Mouse (Mus musculus): ENCODE results near the gene Zdhhc1. TPM values are rescaled to one million over a fixed set of nuclear protein-coding genes. Genes with fewer than 3 reads are reported as not detected.

Gene Zdhhc1
- total RNA-seq, 2 experiments from 2014 or later: 16.6 to 21.3 TPM

- intact Hi-C loops (cut with DNase I): no loop called here
- DNase-seq: peak; percentile 74
Measured at GRCm38 (mm10) chr8:105518436-105519313, 22.0 kb upstream of the Zdhhc1 start, which contains the start of gene Hsd11b2. Gene Hsd11b2, plus strand, starts transcription at chr8:105518755.

DNA sequence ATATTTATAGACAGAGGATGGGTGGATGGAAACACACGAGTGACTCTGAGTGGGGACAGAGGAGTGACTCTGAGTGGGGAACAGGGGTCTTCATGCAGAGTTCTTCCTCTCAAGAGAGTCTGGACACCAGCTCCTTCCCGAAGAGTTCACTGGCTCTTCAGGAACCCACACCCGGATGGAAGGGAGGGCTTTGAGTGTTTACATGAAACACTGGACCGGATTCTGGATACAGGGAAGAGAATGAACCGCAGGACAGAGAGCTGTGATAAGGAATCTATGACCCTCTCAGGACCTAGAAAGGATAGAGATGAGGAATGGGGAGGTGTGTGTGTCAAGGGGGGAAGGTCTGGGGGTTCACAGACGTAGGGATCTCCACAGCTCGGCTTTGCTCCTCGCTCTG lies 20.6 kb upstream of the Zdhhc1 start:
- intact Hi-C loops (cut with DNase I): no loop called here
- DNase-seq: no peak

- intact Hi-C loops (cut with DNase I): no loop called here
- peak; percentile 86 for DNase-seq
Measured at GRCm38 (mm10) chr8:105516018-105516645, 19.4 kb upstream of the Zdhhc1 start.

- intact Hi-C loops (cut with DNase I): no loop called here
- DNase-seq: no peak
Measured at GRCm38 (mm10) chr8:105514656-105515055, 18.0 kb upstream of the Zdhhc1 start.

DNA sequence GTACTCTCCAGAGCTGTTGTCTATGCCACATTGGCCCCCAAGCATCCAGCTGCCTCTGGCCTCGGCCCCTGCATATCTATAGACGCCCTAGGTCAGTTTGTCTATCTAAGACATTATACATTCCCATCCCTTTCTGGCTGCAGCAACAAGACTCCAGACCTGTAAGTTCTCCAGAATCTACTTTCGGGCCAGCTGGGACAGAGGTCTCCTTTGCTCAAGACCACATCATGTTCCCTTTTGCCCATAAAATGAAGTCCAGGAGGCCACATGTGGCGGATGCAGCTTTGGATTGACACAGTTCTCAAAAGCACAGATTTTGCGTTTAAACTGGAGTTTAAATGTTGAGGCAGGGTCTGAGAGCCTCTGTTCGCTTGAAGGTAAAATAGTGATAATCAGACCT lies 17.5 kb upstream of the Zdhhc1 start:
- no peak for DNase-seq
- intact Hi-C loops (cut with DNase I): no loop called here

DNA sequence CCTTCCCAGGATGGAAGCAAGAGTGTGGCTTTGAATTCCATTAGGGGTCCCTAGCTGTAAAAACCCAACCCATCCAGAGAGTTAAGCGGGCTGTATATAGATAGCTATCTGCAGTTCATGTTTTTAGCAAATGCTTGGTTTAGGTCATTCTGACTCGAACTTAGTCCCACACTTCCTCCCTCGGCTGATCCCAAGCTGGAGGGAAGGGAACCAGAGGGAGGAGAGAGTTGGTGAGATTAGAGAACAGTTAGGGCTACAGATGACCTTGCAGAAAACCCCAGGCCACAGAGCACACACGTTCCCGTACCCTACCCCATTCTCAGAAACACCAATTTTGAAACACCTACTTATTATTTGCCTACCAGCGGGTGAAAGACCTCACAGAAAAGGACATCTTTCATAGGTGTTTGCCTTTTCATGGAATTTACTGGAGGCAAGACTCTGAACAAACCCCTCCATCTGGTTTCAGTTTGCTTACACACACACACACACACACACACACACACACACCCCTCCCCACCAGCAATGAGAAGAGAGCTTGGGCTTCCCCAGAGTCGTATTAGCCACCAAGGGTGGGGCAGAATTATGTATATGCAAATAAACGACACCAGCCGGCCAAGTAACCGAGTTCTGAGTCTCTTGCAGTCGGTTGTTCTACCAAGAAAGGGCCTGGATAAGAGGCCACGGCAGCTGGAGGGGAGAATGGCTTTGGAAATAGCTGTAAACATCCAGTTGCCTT lies 13.5 kb upstream of the Zdhhc1 start:
- intact Hi-C loops (cut with DNase I): no loop called here
- DNase-seq: no peak

GRCm38 (mm10) chr8:105508758-105509157 lies 12.1 kb upstream of the Zdhhc1 start:
- intact Hi-C loops (cut with DNase I): no loop called here
- DNase-seq: no peak

DNA sequence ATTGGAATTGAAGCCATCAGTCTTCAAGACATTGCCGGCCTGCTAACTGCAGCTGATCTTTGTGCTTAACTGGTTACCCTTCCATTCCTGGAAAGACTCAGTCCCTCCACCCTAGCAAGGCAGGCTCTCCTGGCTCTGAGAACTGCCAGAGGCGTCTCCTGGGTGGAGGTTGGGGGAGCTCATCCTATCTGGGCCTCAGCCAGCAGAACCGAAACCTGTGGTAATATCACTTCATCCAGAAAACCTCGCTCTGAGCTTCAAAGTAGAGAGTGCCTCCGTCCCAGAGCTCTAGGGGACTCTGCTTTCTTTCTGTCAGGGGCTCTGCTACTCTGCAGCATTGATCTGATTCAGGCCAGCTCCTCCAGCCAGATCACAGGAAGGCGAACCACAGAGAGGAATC lies 10.3 kb upstream of the Zdhhc1 start:
- intact Hi-C loops (cut with DNase I): no loop called here

GRCm38 (mm10) chr8:105504617-105505016 lies 7.9 kb upstream of the Zdhhc1 start:
- intact Hi-C loops (cut with DNase I): no loop called here
- DNase-seq: no peak

More for the DNA sequence above, 10.3 kb upstream of the Zdhhc1 start:
- no peak for DNase-seq

DNA sequence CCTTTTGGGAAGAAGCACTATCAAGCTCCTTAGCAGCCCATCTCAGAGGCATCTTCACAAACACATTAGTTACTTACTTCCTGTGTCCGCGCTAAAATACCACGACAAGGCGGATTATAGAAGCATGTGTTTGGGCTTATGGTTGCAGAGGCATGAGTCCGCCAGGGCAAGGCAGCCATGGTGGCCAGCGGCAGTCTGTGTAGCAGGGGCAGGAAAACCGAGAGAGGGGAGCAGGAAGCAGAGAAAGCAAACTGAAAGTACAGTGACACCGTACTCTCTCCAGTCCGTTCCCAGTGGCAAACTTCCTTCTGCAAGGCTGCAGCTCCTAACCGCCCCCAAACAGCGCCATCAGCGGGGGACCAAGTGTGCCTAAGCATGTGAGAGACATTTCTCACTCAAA lies 3.1 kb upstream of the Zdhhc1 start:
- intact Hi-C loops (cut with DNase I): no loop called here
- no peak for DNase-seq

GRCm38 (mm10) chr8:105495350-105496302 lies 1.1 kb downstream of the Zdhhc1 start:
- DNase-seq: no peak

GRCm38 (mm10) chr8:105494566-105494965 lies 2.1 kb downstream of the Zdhhc1 start:
- no peak for DNase-seq
- intact Hi-C loops (cut with DNase I): no loop called here

More at GRCm38 (mm10) chr8:105495350-105496302, 1.1 kb downstream of the Zdhhc1 start:
- intact Hi-C loops (cut with DNase I): no loop called here

DNA sequence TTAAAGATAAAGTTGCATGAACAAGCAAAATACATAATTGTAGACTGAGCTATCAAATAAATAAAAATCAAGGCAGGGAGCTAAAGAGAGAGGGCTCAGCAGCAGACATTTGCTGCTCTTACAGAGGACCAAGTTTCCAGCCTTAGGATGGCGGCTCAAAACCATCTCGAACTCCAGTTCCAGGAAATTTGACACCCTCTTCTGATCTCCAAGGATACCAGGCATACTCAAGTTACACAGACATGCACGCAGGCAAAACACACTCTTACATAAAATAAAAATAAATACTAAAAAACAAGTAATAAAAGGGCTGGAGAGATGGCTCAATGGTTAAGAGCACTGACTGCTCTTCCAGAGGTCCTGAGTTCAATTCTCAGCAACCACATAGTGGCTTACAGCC lies 3.2 kb downstream of the Zdhhc1 start:
- DNase-seq: no peak
- intact Hi-C loops (cut with DNase I): no loop called here

- DNase-seq: no peak
- intact Hi-C loops (cut with DNase I): no loop called here
Measured at GRCm38 (mm10) chr8:105489281-105489680, 7.4 kb downstream of the Zdhhc1 start.

DNA sequence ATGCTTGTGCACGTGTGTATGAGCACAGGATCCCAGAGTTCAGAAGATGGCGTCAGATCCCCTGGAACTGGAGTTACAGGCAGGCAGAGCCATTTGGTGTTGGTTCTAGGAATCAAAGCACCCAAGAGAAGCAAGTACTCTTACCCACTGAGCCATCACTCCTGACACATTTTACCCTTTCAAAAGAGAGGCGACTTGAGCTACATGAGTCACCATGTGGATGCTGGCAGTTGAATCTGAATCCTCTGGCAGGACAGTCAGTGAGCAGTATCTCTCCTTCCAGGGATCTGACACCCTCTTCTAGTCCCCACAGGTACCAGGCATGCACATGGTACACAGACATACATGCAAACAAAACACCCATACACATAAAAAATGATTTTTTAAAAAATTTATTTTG lies 8.6 kb downstream of the Zdhhc1 start:
- intact Hi-C loops (cut with DNase I): no loop called here

GRCm38 (mm10) chr8:105484392-105484791 lies 12.3 kb downstream of the Zdhhc1 start:
- DNase-seq: peak; percentile 80
- intact Hi-C loops (cut with DNase I): no loop called here

More for the DNA sequence above, 8.6 kb downstream of the Zdhhc1 start:
- no peak for DNase-seq

DNA sequence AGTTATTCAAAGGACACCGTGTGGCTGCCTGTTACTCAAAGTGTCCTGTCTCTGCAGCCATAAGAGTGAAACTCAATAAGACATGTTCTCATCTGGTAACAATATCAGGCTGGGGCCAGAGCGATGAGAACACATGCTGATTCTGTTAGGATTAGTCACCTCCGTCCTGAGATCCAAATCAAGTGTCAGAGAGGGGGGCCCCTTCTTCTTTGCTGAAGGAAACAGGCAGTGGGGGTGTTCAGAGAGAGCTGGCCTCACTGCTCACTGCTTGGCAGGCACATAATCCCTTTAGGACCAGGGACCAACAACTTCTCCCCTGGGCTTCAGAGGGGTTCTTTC lies 12.7 kb downstream of the Zdhhc1 start:
- DNase-seq: no peak
- intact Hi-C loops (cut with DNase I): no loop called here

DNA sequence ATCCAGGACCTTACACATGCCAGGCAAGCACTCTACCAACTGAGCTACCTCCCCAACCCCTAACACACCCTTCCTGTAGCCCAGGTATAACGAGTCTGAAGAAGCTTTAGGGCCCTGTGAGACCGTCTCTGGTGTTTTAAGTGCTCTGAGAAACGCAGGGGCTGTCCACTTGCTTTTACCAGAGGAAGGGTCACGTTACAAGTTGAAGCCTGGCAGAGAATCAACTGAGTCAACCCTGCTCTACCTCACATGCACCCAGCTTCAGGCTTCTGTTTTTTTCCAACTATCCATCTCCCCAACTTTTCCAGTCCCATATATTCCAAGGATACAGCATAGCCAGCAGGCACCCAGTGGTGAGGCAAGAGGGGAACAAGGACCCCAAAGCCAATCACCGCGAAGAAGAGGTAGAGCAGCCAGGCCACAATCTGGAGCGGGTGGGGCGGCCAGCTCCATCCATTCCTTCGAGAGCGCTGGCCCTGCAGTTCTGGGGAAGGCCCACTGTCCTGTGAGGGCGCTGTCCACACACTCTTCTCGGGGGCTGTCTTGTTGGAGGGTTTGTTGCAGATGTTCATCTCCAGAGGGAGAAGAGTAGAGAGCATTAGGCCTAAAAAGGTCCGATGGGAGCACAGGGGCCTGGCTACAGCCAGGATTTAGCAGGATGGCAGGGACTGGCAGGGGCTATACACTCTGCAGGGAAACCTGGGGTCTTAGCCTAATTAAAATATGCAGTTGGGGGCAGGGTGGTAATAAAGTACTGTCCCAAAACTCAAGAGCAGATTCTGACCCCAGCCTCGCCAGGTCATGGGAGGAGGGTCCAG lies 13.3 kb downstream of the Zdhhc1 start:
- DNase-seq: peak; percentile 68

DNA sequence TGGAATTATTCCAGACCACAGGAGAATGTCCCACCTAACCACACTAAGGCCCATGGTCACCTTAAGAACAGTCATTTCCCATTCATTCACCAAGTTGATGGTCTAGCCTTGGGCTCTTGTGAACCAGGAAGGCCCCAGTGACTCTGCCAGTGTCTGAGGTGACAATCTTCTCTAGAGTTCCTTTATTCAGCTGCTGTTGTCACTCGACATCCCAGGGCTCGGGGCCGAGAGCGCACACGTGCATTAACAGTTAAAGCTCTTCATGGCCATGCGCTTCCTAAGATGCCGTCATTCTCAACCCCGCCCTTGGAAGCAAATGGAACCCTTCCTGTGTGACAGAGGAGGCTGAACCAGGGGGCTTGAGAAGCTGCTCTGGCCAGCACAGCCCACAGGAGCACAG lies 14.6 kb downstream of the Zdhhc1 start:
- DNase-seq: no peak
- intact Hi-C loops (cut with DNase I): no loop called here

More for the DNA sequence above, 13.3 kb downstream of the Zdhhc1 start:
- intact Hi-C loops (cut with DNase I): no loop called here

Measured in left cerebral cortex, postnatal 4 days (tissue).